Mouse (Mus musculus) lung, postnatal 0 days (tissue): ENCODE data around the gene Ipo9. TPM values are rescaled to one million over a fixed set of nuclear protein-coding genes. Genes with fewer than 3 reads are reported as not detected.
A peak's percentile ranks its signal among the peaks of the same experiment; 100 is the strongest.

Experiments used
- ATAC-seq: fragments of 200-750 bp; cut with Nextera tagmentation; 2 replicates; pipeline ENCODE4 v1.8.0; 2017; ENCODE audit warnings: moderate library complexity
- DNase-seq: peaks from one replicate; pipeline ENCODE4 v3.0.0-alpha.2; 2016; ENCODE audit warnings: low spot score
- H3K27ac ChIP-seq: fragments of 300-500 bp; sonication (generic); 2 replicates; pipeline ENCODE4 v1.5.1; 2014; ENCODE audit warnings: antibody characterized with exemption, mild to moderate bottlenecking, low read length, mixed read lengths
- H3K27me3 ChIP-seq: fragments of 300-500 bp; sonication (generic); replicated peaks from 2 replicates; pipeline ENCODE4 v1.6.1; 2014; ENCODE audit warnings: low read length, mixed read lengths; ENCODE audit not compliant: insufficient read depth
- H3K36me3 ChIP-seq: fragments of 300-500 bp; sonication (generic); 2 replicates; pipeline ENCODE4 v1.6.1; 2014; ENCODE audit warnings: low read length, mixed read lengths; ENCODE audit not compliant: insufficient read depth
- H3K4me1 ChIP-seq: fragments of 300-500 bp; sonication (generic); 2 replicates; pipeline ENCODE4 v1.6.1; 2014; ENCODE audit warnings: antibody characterized with exemption, low read depth, low read length, mixed read lengths; ENCODE audit not compliant: insufficient read depth
- H3K4me2 ChIP-seq: fragments of 300-500 bp; sonication (generic); replicated peaks from 2 replicates; pipeline ENCODE4 v1.6.1; 2014; ENCODE audit warnings: low read depth, mild to moderate bottlenecking, low read length, moderate library complexity, mixed read lengths
- H3K4me3 ChIP-seq: fragments of 300-500 bp; sonication (generic); 2 replicates; pipeline ENCODE4 v1.5.1; 2014; ENCODE audit warnings: low read depth, low read length
- H3K9ac ChIP-seq: fragments of 300-500 bp; sonication (generic); replicated peaks from 2 replicates; pipeline ENCODE4 v1.6.1; 2014; ENCODE audit warnings: low read depth, mild to moderate bottlenecking
- H3K9me3 ChIP-seq: fragments of 300-500 bp; sonication (generic); 2 replicates; pipeline ENCODE4 v1.6.1; 2016; ENCODE audit warnings: low read length, mixed read lengths
- CTCF ChIP-seq: IDR thresholded peaks from 2 replicates; pipeline ENCODE4 v1.5.1; 2016; ENCODE audit warnings: antibody characterized with exemption, mild to moderate bottlenecking
- EP300 ChIP-seq: IDR thresholded peaks from 2 replicates; pipeline ENCODE4 v1.6.1; 2016; ENCODE audit warnings: antibody characterized with exemption, mild to moderate bottlenecking, control low read depth
- WGBS: fragments of 180-500 bp; shearing (Covaris S2); extraction: QIAGEN DNeasy Blood & Tissue Kit; methylation state at CpG from one replicate; pipeline ENCODE4 v1.1.7; 2014; 5-methylcytosine and 5-hydroxymethylcytosine counted together
- polyA plus RNA-seq: library from polyadenylated mRNA; unstranded; fragments of >200 nt; fragmentation: Nextera tagmentation; extraction: Ambion mirVana; gene quantifications from 2 replicates; pipeline ENCODE4 v1.2.1, GENCODE M21; 2015

Ipo9 gene
- polyA plus RNA-seq, 1 experiment from 2014 or later = 26.1 TPM

GRCm38 (mm10) chr1:135422772-135423171 lies 7.5 kb downstream of the Ipo9 start:
- TF ChIP-seq EP300 (no peak), CTCF (no peak)
- Histone ChIP-seq H3K27ac (no peak overlapping the region), H3K36me3 (peaks cover 16% of the 10 kb centered on the region; the same call in 1 of the 2 replicates), H3K4me1 (peaks cover under 1% of the 10 kb centered on the region; the same call in 1 of the 2 replicates), H3K27me3 (no peaks in the 10 kb centered on the region), H3K9ac (no peak overlapping the region), H3K9me3 (no peaks in the 10 kb centered on the region), H3K4me3 (no peak overlapping the region), H3K4me2 (no peak overlapping the region)
- DNase-seq (no peak), ATAC-seq (no peak)
- 91% methylated on average over 6 of the region's 6 CpGs for WGBS

GRCm38 (mm10) chr1:135413996-135414395 lies 16.3 kb downstream of the Ipo9 start:
- Histone ChIP-seq H3K27me3 (no peaks in the 10 kb centered on the region), H3K4me2 (no peak overlapping the region), H3K9ac (no peak overlapping the region), H3K4me1 (peaks cover 6% of the 10 kb centered on the region; the same call in 1 of the 2 replicates), H3K27ac (no peak overlapping the region), H3K36me3 (peaks cover 26% of the 10 kb centered on the region; the same call in 1 of the 2 replicates), H3K4me3 (no peak overlapping the region), H3K9me3 (no peaks in the 10 kb centered on the region)
- ATAC-seq (peak; percentile 22; the same call in 1 of the 2 replicates), DNase-seq (peak; percentile 60)
- TF ChIP-seq CTCF (no peak), EP300 (no peak)

- Histone ChIP-seq H3K4me3 (no peak overlapping the region), H3K4me1 (peaks cover 6% of the 10 kb centered on the region; the same call in 1 of the 2 replicates), H3K27ac (no peak overlapping the region), H3K9me3 (no peaks in the 10 kb centered on the region), H3K36me3 (peaks cover 17% of the 10 kb centered on the region; the same call in 1 of the 2 replicates), H3K27me3 (no peaks in the 10 kb centered on the region), H3K4me2 (no peak overlapping the region), H3K9ac (no peak overlapping the region)
- WGBS = 73% methylated on average over 4 of the region's 4 CpGs
- DNase-seq (no peak), ATAC-seq (no peak)
- TF ChIP-seq EP300 (no peak), CTCF (no peak)
These were observed 18.2 kb downstream of the Ipo9 start for GRCm38 (mm10) chr1:135412130-135412529.

GRCm38 (mm10) chr1:135410967-135411366 lies 19.3 kb downstream of the Ipo9 start:
- Histone ChIP-seq H3K9me3 (no peaks in the 10 kb centered on the region), H3K9ac (no peak overlapping the region), H3K36me3 (peaks cover 14% of the 10 kb centered on the region; the same call in 1 of the 2 replicates), H3K4me2 (no peak overlapping the region), H3K4me3 (no peak overlapping the region), H3K27ac (peak overlapping the region; percentile 62), H3K4me1 (peaks cover 6% of the 10 kb centered on the region; the same call in 1 of the 2 replicates), H3K27me3 (no peaks in the 10 kb centered on the region)
- TF ChIP-seq CTCF (no peak), EP300 (peak; percentile 84)
- DNase-seq (peak; percentile 95), ATAC-seq (peak; percentile 98)
- WGBS = 17% methylated on average over 2 of the region's 2 CpGs

GRCm38 (mm10) chr1:135408973-135409372 lies 21.3 kb downstream of the Ipo9 start:
- no peak for ATAC-seq
- no peak for DNase-seq
- WGBS = 93% methylated on average over 4 of the region's 4 CpGs

GRCm38 (mm10) chr1:135405356-135405755 lies 24.9 kb downstream of the Ipo9 start:
- ATAC-seq (no peak), DNase-seq (no peak)
- Histone ChIP-seq H3K9me3 (no peaks in the 10 kb centered on the region), H3K36me3 (peaks cover 28% of the 10 kb centered on the region; the same call in 1 of the 2 replicates), H3K27ac (no peak overlapping the region), H3K9ac (no peak overlapping the region), H3K27me3 (no peaks in the 10 kb centered on the region), H3K4me3 (no peak overlapping the region), H3K4me2 (no peak overlapping the region), H3K4me1 (no peaks in the 10 kb centered on the region)
- whole genome bisulfite sequencing = 76% methylated on average over 7 of the region's 7 CpGs
- no peak for TF ChIP-seq EP300
- TF ChIP-seq CTCF = no peak

More at GRCm38 (mm10) chr1:135408973-135409372, 21.3 kb downstream of the Ipo9 start:
- H3K27ac ChIP-seq = no peak overlapping the region
- H3K4me1 ChIP-seq = peaks cover 6% of the 10 kb centered on the region; the same call in 1 of the 2 replicates
- H3K9me3 ChIP-seq = no peaks in the 10 kb centered on the region
- no peaks in the 10 kb centered on the region for H3K27me3 ChIP-seq
- no peak overlapping the region for H3K4me3 ChIP-seq
- no peak overlapping the region for H3K9ac ChIP-seq
- no peak overlapping the region for H3K4me2 ChIP-seq
- TF ChIP-seq CTCF (no peak), EP300 (no peak)
- peaks cover 19% of the 10 kb centered on the region; the same call in 1 of the 2 replicates for H3K36me3 ChIP-seq
